Mouse (Mus musculus) hindbrain, postnatal 0 days (tissue): ENCODE results near the gene 9930022D16Rik. TPM values are rescaled to one million over a fixed set of nuclear protein-coding genes. Genes with fewer than 3 reads are reported as not detected.

Source experiments
- ATAC-seq: fragments of 200-750 bp; cut with Nextera tagmentation; 2 replicates; pipeline ENCODE4 v1.8.0; 2017; ENCODE audit warnings: mild to moderate bottlenecking, moderate TSS enrichment, moderate library complexity
- DNase-seq: peaks from one replicate; pipeline ENCODE4 v3.0.0-alpha.2; 2015; ENCODE audit warnings: low spot score
- H3K27ac ChIP-seq: fragments of 300-500 bp; sonication (generic); 2 replicates; pipeline ENCODE4 v1.5.1; 2014; ENCODE audit warnings: mild to moderate bottlenecking
- H3K27me3 ChIP-seq: fragments of 300-500 bp; sonication (generic); 2 replicates; pipeline ENCODE4 v1.6.1; 2014; ENCODE audit warnings: low read length, mixed read lengths; ENCODE audit not compliant: insufficient read depth
- H3K36me3 ChIP-seq: fragments of 300-500 bp; sonication (generic); 2 replicates; pipeline ENCODE4 v1.6.1; 2014; ENCODE audit warnings: low read length, mixed read lengths; ENCODE audit not compliant: insufficient read depth
- H3K4me1 ChIP-seq: fragments of 300-500 bp; sonication (generic); 2 replicates; pipeline ENCODE4 v1.6.1; 2014; ENCODE audit warnings: antibody characterized with exemption, low read length, mixed read lengths; ENCODE audit not compliant: insufficient read depth
- H3K4me2 ChIP-seq: fragments of 300-500 bp; sonication (generic); 2 replicates; pipeline ENCODE4 v1.6.1; 2014; ENCODE audit warnings: low read depth, mild to moderate bottlenecking, low read length, moderate library complexity, mixed read lengths
- H3K4me3 ChIP-seq: fragments of 300-500 bp; sonication (generic); 2 replicates; pipeline ENCODE4 v1.5.1; 2014; ENCODE audit warnings: low read length
- H3K9ac ChIP-seq: fragments of 300-500 bp; sonication (generic); replicated peaks from 2 replicates; pipeline ENCODE4 v1.6.1; 2014; ENCODE audit warnings: mild to moderate bottlenecking, low read length, moderate library complexity, mixed read lengths
- H3K9me3 ChIP-seq: fragments of 300-500 bp; sonication (generic); 2 replicates; pipeline ENCODE4 v1.6.1; 2016; ENCODE audit warnings: low read length, mixed read lengths
- CTCF ChIP-seq: IDR thresholded peaks from 2 replicates; pipeline ENCODE4 v1.5.1; 2016; ENCODE audit warnings: antibody characterized with exemption, control low read depth, low read depth
- WGBS: fragments of 180-500 bp; shearing (Covaris S2); extraction: QIAGEN DNeasy Blood & Tissue Kit; methylation state at CpG from one replicate; pipeline ENCODE4 v1.1.7; 2014; 5-methylcytosine and 5-hydroxymethylcytosine counted together
- polyA plus RNA-seq: library from polyadenylated mRNA; unstranded; fragments of >200 nt; fragmentation: Nextera tagmentation; extraction: Ambion mirVana; gene quantifications from 2 replicates; pipeline ENCODE4 v1.2.1, GENCODE M21; 2015
- total RNA-seq: library from RNA; depleted of rRNA; stranded (reverse); fragments of >200 nt; gene quantifications from 2 replicates; pipeline ENCODE4 v1.2.3, GENCODE M21; 2014

9930022D16Rik gene
- total and polyA plus RNA-seq, 2 experiments from 2014 or later, result not detected

DNA sequence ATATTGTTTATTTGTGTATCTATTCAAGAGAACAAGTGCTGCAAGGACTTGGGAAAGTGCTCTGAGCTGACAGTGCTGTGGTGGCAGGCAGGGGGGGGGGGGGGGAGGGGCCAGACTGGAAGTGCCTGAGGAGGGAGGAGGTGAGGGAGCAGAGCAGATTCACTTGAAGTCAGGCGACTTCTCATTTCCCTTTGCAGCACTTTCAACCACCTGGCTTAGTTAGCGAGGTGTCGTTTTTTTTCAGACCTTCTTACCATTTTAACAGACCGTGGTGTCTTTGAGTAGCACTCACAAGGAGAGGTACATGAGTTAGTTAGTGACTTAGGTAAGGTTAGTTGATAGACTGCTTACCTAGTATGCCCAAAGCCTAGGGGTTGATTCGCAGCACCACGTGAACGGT is 38.3 kb upstream of the 9930022D16Rik start:
- Histone ChIP-seq H3K9ac (no peak overlapping the region), H3K4me3 (no peak overlapping the region), H3K27me3 (no peaks in the 10 kb centered on the region), H3K9me3 (no peaks in the 10 kb centered on the region), H3K4me2 (no peak overlapping the region), H3K36me3 (no peaks in the 10 kb centered on the region), H3K27ac (no peak overlapping the region), H3K4me1 (peaks cover 24% of the 10 kb centered on the region)
- 81% methylated on average over 7 of the region's 7 CpGs for WGBS
- no peak for ATAC-seq
- no peak for TF ChIP-seq CTCF
- DNase-seq, result no peak

DNA sequence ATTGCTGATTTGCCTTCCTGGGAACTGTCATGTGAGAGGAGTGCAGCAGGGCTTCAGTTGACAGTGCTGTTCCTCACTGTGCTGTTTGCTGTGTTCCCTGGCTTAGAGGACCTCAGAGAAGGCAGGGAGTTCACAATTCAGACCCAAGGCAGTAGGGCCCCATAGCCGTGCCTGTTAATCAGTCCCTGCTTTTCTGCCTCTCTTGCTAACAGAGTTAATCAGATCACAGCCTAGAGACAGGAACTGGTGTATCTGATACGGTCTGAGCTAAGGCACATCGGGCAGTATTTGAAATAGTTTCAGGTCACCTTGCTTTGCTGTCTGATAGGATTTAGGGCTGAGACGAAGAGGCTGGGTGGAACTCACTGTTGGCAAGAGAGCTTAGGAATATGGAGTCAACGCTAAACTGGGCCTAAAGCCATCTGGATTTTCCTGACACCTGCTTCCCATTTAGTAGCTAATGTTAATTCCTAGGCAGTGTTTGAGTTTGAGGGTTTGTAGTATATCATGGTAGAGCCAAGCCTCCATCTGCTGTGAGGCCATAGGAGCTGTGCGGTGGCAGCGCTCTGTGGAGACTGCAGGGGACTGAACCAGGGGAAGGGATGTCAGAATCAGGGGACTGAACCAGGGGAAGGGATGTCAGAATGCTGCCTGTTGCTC is 37.1 kb upstream of the 9930022D16Rik start:
- Histone ChIP-seq H3K9ac (no peak overlapping the region), H3K36me3 (no peaks in the 10 kb centered on the region), H3K27ac (peak overlapping the region; percentile 36; the same call in 1 of the 2 replicates), H3K4me2 (0 out of 2 replicates have a peak overlapping the region, but pooled peaks have one; percentile 16), H3K27me3 (no peaks in the 10 kb centered on the region), H3K4me3 (no peak overlapping the region), H3K4me1 (peaks cover 21% of the 10 kb centered on the region), H3K9me3 (no peaks in the 10 kb centered on the region)
- no peak for TF ChIP-seq CTCF
- no peak for ATAC-seq
- peak; percentile 44 for DNase-seq
- WGBS, result 38% methylated on average over 7 of the region's 7 CpGs

DNA sequence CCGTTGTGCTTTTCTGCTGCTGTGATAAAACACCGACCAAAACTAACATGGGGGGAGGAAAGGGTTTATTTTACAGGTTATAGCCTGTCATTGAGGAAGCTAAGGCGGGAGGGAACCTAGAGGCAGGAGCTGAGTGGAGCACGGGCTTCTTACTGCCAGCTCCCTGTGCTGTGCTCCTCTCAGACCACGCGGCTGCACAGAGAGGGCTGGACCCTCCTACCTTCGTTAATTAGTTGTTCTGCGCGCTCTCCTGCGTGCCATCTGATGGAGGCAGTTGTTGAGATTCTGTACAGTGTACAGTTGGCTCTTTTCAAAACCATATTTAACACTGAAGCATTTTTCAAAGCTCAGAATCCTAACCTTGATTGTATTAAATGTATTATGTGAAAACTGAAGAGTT is 36.2 kb upstream of the 9930022D16Rik start:
- Histone ChIP-seq H3K9me3 (no peaks in the 10 kb centered on the region), H3K4me1 (peaks cover 21% of the 10 kb centered on the region), H3K27me3 (no peaks in the 10 kb centered on the region), H3K36me3 (no peaks in the 10 kb centered on the region), H3K4me3 (no peak overlapping the region), H3K4me2 (no peak overlapping the region), H3K27ac (no peak overlapping the region), H3K9ac (no peak overlapping the region)
- DNase-seq, result no peak
- no peak for TF ChIP-seq CTCF
- ATAC-seq, result no peak; the same call in 1 of the 2 replicates
- 44% methylated on average over 10 of the region's 10 CpGs for WGBS

DNA sequence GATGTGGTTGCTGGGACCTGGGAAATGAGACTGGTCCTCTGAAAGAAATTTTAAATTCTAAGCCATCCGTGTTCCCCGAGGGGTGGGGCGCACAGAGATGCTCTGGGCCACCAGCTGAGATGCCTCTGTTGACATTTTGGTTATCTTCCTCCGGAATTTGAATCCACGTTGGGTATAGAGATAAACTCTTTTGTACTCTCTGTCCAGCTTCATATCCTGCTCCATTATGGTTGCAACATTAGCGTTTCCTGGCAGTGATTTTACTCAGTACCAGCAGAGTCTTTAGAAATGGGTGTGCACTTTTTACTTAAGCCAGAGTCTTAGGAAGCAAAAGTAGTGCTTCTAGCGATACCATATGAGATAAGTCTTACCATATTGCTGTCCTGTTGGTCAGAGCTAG is 35.7 kb upstream of the 9930022D16Rik start:
- Histone ChIP-seq H3K36me3 (no peaks in the 10 kb centered on the region), H3K9ac (no peak overlapping the region), H3K9me3 (no peaks in the 10 kb centered on the region), H3K4me2 (no peak overlapping the region), H3K27me3 (no peaks in the 10 kb centered on the region), H3K4me1 (peaks cover 21% of the 10 kb centered on the region), H3K4me3 (no peak overlapping the region), H3K27ac (no peak overlapping the region)
- 61% methylated on average over 7 of the region's 7 CpGs for WGBS
- ATAC-seq (no peak), DNase-seq (no peak)
- TF ChIP-seq CTCF, result no peak

DNA sequence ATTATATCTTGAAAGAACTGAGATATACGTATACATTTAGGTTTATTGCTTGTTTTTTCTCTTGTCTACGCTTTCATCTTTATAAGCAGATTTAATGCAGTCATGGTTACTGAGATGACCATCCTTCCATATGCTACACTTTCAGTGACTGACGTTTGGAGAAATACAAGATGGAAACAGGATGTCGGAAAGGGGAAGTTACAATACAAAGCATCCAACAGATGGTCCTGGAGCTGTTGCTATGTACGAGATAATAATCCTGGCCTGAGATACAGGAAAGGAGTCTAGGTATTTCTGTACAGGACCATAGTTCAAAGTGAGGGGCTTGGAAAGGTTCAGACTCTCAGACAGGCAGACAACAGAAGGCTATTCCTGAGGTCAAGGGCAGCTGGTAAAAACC is 33.1 kb upstream of the 9930022D16Rik start:
- ATAC-seq, result no peak
- 71% methylated on average over 5 of the region's 5 CpGs for WGBS
- no peak overlapping the region for H3K27ac ChIP-seq
- H3K9me3 ChIP-seq, result no peaks in the 10 kb centered on the region
- no peak for TF ChIP-seq CTCF
- no peaks in the 10 kb centered on the region for H3K36me3 ChIP-seq
- no peaks in the 10 kb centered on the region for H3K27me3 ChIP-seq
- H3K9ac ChIP-seq, result no peak overlapping the region
- no peak overlapping the region for H3K4me3 ChIP-seq
- no peak overlapping the region for H3K4me2 ChIP-seq
- DNase-seq, result no peak
- H3K4me1 ChIP-seq, result peaks cover 21% of the 10 kb centered on the region

DNA sequence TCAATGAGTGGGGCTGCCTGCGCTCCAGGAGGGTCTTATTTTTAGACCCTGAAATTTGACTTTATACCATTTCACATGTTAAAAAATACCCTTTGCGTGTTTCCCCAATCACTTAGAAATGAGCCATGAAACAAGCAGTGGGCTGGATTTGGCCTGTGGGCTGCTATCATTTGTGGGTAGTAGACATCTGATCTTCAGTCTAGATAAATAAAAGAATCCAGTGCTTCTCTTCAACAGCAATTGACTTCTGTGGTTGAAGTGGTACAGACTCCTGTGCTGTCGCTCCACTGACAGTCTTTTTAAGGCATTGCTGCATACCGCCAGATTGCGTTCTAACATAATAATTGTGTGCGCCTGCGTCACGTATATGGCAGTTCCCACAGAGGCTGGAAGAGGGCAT is 28.4 kb upstream of the 9930022D16Rik start:
- H3K4me2 ChIP-seq, result no peak overlapping the region
- no peak overlapping the region for H3K4me3 ChIP-seq
- ATAC-seq (no peak), DNase-seq (no peak)
- no peaks in the 10 kb centered on the region for H3K36me3 ChIP-seq
- H3K9me3 ChIP-seq, result no peaks in the 10 kb centered on the region
- H3K27me3 ChIP-seq, result no peaks in the 10 kb centered on the region
- WGBS, result 89% methylated on average over 8 of the region's 8 CpGs
- no peak for TF ChIP-seq CTCF
- H3K9ac ChIP-seq, result no peak overlapping the region
- no peak overlapping the region for H3K27ac ChIP-seq
- H3K4me1 ChIP-seq, result no peaks in the 10 kb centered on the region

DNA sequence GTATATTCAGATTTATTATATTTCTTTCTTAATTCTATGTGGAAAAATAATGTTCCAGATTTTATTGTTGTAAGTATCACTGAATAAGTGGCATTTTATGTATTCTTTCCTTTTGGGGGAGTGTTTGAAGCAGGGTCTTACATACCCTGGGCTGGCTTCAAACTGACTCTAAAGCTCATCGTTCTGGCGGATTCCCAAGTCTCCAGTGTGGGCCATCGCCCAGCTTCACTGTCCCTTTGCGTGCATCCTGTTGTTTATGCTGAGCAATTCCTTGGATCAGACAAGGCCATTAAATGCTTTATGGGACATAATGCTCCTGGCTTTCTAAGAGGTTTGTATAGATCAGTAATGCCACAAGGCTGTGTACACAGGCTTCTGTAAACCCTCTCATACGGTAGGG is 24.7 kb upstream of the 9930022D16Rik start:
- DNase-seq, result no peak
- no peaks in the 10 kb centered on the region for H3K4me1 ChIP-seq
- no peaks in the 10 kb centered on the region for H3K27me3 ChIP-seq
- H3K9me3 ChIP-seq, result no peaks in the 10 kb centered on the region
- no peak overlapping the region for H3K4me2 ChIP-seq
- H3K36me3 ChIP-seq, result no peaks in the 10 kb centered on the region; the same call in 1 of the 2 replicates
- no peak for TF ChIP-seq CTCF
- no peak for ATAC-seq
- WGBS, result 62% methylated on average over 5 of the region's 5 CpGs
- H3K27ac ChIP-seq, result no peak overlapping the region
- H3K4me3 ChIP-seq, result no peak overlapping the region
- H3K9ac ChIP-seq, result no peak overlapping the region
